Mouse (Mus musculus) spleen, adult 2 months (tissue): ENCODE measurements around the gene Chn2.

Source experiments
- CTCF ChIP-seq: fragments of 200-500 bp; IDR thresholded peaks from 2 replicates; pipeline ENCODE4 v1.5.1; 2011; ENCODE audit warnings: mild to moderate bottlenecking, inconsistent platforms; ENCODE audit not compliant: insufficient read depth, insufficient read length, insufficient replicate concordance; ENCODE audit errors: extremely low read depth
- POLR2A ChIP-seq: fragments of 200-500 bp; IDR thresholded peaks from 2 replicates; pipeline ENCODE4 v1.6.1; 2011; ENCODE audit warnings: low read depth, low read length, inconsistent platforms

DNA sequence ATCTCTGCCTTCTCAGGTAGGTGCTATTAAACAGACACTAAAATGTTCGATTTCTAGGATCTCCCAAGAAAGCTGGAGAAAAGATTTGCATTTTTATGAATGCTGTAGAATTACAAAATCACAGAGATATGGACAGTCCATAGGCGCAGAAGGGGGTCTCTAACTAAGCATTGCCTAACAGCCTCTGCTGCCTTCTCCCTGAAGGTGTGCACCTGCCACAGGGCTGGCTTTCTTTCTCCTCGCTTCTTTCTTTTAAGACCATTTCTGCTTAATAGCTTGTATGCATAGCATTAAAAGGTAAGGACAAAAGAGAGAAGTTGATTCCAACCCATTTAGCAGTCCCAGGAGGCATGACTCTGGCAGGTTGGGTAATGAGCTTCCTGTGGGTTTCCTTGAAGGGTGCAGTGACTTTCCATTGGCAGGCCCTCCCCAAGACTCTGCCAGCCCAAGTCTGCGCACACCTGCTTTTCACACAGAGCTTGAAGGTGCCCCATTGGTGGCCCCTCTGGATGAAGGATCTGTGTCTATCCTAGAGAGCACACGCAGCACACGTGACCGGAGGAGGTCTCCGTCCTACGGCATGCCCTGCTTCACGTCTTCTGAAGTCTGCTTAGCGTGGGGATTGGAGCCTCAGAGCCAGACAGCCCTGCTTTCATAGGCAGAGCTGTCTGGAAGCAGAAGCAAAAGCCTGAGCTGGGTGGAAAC lies 87.8 kb downstream of the Chn2 start:
- TF ChIP-seq POLR2A (no peak), CTCF (no peak)
